Mouse (Mus musculus): ENCODE data around the gene Slc39a13.

Gene Slc39a13

DNA sequence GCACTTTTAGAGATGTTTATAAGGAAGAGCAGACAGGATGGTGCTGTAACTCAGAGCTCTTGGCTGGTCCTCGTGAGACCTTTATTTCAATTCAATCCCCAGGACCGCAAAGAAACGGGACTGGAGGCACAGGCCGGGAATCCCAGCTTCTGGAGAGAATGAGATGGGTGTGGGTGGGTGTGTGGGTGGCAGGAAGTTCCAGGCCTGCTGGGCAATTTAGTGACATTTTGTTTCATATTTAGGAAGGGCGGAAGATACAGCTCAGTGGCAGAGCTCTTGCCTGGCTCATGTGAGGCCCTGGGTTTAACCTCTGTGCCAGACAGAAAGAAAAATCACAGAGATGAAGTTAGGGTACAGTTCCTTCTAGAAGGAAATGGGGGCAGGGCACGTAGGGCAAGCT lies 20.0 kb upstream of the Slc39a13 start:
- DNase-seq (ENCODE audit: extremely low spot score, low read depth, low spot score), result no peak

GRCm38 (mm10) chr2:91088987-91089386 lies 18.8 kb upstream of the Slc39a13 start:
- DNase-seq (ENCODE audit: extremely low spot score, low read depth, low spot score), result no peak

DNA sequence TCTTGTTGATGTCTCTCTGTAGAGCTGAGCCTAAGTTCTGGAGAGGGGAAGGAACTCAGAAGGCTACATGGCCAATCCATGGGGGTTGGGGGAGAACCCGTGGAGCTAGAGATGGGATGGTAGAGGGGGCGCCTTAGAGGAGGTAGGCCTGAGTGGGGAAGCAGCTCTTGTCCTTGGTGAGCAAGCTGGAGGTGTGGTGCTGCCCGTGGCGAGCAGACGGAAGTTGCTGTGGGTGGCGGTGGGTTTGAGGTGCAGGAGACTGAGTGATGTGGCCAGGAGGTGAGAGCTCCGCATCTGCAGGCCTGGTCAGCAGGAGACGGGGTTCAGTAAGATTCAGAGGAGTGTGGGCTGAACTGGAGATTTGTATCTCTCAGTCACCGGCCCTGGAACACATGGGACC lies 17.2 kb upstream of the Slc39a13 start:
- DNase-seq (ENCODE audit: extremely low spot score, low read depth, low spot score), result no peak

DNA sequence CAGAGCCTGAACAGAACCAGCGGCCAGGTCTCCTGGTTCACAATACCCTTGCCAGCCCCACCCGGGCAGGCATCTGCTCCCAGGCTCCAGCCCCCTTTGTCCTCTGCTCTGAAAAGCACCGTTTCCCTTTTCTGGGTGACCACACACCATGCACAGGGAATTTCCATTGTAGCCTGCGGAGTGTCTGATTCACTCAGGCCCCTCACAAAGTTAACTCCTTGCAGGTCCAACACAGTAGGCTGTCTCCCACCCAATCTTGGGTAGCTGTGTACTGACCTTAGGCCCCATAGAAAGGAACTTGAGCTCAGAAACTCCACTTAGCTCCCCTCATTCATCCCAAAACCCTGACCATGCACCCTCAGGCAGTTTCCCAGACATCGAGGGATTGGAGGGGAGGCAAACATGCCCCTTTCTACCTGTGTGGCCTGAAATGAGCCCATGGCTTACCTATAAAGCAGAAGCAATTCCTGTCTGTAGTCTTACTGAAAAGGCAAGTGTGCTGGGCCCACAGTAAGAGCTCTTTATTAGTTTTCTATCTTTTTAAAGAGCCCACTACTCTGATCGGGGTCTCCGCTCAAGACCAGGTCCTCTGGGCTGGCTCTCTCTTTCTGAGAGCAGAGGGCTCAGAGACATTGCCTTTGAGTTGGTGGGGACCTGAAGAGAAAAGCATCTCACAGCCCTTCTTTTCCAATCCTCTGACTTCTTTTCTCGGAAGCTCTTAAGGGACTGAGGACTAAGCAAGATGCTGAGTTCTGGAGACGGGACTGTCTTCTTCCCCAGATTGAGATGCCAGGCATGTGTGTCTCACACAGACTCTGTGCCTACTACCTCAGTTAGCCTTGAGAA lies 16.4 kb upstream of the Slc39a13 start:
- DNase-seq (ENCODE audit: extremely low spot score, low read depth, low spot score), result no peak

DNA sequence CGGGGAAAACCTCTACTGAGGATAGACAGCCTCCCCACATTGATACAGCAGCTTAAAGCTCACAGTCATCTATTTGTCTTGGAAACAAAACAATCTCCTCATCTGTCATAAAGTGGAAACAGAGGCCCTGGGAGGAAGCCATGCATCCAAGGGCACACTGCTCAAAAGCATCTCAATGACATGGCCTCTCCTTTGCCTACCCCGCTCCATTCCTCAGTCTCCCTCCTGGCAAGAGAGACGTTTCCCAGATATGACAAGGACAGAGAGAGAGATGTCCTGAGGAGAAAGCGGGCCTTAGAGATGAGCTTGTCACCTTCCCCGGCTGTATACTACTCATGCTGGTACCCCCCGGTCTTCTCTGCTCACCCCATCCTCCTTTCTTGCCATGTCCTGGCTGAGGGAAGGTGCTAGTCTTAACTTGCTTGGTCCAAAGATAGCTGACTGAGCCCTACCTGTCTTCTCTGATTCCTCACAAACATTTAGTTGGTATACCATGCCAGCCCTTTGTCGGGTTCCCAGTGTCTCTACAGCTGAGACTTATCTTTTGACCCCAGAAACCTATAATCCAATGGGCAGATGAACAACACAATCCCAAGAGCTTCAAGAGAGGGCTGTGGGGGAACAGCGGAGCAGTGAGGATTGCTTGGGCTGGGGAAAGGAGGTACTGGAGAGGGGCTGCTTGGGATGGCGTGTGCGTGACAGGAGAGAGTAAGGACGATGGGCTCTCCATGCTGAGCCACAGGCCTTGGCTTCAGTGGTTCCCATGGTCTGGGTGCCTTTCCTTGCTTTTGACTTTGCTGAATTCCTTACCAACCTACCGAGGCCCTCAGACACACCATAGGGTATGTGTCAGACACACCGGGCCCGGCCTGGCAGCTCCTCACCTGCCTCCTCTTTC lies 15.5 kb upstream of the Slc39a13 start:
- no peak for DNase-seq (ENCODE audit: extremely low spot score, low read depth, low spot score)

DNA sequence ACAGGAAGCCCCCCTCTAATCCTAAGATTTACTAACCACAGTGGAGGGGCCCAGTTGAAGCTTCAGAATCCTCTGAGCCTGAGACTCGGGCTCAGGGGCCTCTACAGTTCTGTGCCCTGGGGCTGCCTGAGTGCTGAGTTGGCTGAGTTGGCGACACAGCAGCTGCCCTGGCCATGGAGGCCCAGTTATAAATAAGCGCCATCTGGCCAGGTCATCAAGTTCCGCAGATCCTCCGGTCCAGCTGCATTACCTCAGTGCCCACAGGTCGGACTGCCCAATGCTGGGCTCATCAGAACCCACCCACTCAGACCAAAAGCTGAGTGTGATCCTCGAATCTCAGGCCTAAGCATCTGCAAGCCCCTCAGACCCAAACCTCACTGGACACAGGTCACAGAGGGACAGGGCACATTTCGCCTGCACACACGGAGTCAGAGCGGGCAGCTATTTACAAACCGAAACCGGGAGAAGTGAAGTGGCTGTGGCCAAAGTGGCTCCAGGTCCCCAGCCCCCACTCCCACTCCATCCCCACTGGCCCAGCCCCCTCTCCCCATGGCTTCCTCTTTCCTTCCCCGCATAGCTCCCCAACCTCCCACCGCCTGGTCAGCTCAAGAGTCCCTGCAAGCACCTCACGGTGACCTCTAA lies 14.1 kb upstream of the Slc39a13 start:
- no peak for DNase-seq (ENCODE audit: extremely low spot score, low read depth, low spot score)

DNA sequence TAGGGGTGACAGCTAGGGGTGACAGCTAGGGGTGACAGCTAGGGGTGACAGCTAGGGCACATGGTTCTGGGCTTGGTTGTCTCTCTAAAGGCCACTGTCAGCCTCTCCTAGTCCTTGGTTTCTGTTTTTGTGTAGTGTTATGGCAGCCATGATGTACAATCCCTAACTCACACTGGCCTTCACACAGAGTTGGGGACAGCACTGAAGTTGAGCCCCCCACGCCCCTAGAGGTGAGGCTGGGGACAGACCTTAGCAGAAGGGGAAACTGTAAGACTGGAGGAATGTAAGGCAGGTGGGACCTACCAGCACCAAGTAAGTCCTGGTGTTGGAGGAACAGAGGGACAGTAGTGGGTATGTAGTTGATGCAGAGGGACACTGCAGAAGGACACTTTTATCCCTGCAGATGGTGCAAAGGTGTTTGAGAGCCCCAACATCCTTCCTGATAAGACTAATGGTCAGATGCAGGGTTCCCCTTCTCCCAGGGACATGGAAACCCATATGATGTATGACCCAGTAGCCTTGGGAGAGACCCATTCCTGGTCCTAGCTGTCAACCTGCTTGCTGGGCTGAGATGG lies 13.2 kb upstream of the Slc39a13 start:
- DNase-seq (ENCODE audit: extremely low spot score, low read depth, low spot score), result no peak

DNA sequence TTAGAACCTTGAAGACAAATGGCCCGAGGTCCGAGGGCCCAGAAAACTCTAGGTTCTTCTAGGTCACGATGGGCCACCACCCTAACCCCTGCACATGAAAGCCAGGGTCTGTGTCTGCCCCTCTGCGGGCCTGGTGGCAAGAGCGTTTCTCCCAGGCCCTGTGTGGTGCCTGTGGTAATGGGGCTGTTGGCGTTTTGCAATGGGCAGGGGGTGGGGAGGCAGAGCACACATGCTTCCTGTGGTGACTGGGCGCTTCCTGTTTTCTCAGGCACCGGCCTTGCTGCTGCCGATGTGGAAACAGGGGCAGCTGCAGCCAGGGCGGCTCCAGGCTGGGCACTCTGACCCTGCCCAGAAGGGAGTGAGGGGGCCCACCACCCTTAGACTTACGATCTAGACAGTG lies 12.6 kb upstream of the Slc39a13 start:
- DNase-seq (ENCODE audit: extremely low spot score, low read depth, low spot score), result no peak

DNA sequence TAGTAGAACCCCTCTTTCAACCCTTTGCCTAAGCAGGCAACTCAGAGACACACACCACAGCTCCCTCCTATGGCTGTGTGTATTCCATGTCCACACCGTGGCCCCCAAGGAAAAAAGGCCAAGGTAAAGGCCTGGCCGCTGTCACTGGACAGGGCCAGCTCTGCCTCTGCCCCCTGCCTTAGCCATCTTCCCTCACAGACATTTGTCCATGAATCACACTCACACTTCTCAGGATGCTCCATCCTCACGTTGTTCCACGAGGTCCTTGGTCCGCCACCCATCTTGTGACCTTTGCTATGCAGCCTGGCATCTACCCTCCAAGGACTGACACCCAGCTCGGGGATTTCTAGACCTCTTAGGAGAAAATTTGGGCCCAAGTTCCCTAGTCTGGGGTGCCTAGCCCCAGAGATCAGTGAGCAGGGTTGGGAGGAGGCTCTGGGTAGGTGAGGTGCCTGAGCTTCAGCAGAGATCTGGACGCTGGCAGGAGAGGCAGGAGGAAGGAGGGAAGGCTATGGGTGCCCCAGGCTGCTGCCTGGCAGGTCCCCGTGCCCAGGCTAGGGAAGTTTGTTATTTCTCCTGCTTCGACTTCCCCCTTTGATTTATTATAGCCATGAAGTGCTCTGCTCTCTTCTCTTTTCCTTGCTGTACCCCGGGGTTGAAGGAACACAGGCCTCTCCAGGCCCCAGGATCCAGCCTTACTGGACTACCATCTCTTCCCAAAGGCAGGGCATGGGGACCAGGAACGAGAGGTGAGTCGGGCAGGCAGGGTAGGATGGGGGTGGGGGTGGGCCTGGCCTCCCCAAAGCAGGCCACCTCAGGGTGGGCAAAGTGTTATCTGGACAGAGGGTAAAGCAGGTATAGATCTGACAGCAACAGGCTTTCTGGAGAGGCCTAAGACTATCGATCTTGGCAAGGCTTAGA lies 11.8 kb upstream of the Slc39a13 start, which contains the start of gene Spi1:
Gene Spi1, plus strand, starts transcription at position 616 of the 921 bp plus-strand sequence.
- DNase-seq (ENCODE audit: extremely low spot score, low read depth, low spot score), result no peak

DNA sequence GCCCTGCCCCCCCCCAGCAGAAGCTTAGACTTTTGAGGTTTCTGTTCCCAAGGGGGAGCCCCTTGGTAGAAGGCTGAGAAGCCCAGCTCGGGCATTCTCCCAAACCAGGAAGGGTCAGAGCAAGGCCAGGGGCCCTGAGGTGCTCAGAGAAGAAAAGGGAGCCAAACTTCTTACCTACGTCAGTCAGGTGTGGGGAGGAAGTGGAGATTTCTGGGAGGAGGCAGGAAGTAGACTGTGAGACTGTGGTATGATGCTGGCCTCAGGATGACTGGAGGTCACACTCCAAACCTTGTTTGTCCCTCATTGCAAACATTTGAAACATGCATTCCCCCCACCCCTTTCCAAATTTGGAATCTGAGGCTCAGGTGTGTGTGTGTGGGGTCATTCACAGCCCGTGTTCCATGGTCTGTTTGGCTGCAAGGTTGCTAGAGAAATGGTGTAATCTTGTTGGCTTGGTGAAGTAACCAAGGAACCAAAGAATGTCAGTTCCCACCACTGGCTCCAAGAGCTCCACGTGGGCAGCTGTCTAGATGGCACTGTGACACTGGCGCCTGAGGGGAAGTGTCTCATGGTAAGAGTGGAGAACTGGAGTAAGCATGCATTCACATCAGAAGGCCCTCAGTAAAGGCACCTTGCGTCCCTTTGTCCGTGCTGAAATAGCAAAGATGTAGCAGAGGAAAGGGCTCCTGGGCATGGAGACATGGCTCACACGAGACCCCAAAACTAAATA lies 10.7 kb upstream of the Slc39a13 start:
- no peak for DNase-seq (ENCODE audit: extremely low spot score, low read depth, low spot score)

GRCm38 (mm10) chr2:91079026-91079384 lies 8.8 kb upstream of the Slc39a13 start:
- no peak for DNase-seq (ENCODE audit: extremely low spot score, low read depth, low spot score)

- no peak for DNase-seq (ENCODE audit: extremely low spot score, low read depth, low spot score)
Measured at GRCm38 (mm10) chr2:91078314-91079025, 8.3 kb upstream of the Slc39a13 start.

DNA sequence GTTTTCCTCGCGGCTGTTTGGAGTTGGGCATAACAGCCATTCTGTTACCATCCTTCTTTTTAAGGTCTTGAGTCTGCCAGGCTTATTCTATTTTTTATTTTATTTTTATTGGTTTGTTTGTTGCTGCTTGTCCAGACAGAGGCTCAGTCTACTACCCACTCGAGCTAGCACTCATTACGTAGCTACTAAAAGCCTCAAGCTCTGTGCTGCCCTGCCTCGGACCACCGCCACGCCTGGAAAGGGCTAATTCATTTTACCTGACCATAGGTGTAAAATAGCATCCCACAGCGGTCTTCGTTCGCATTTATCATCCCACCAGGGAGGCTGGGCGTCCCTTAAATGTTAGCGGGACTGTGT lies 7.7 kb upstream of the Slc39a13 start:
- no peak for DNase-seq (ENCODE audit: extremely low spot score, low read depth, low spot score)

- no peak for DNase-seq (ENCODE audit: extremely low spot score, low read depth, low spot score)
Measured at GRCm38 (mm10) chr2:91072092-91072491, 1.9 kb upstream of the Slc39a13 start.

- DNase-seq (ENCODE audit: extremely low spot score, low read depth, low spot score), result no peak
Measured at GRCm38 (mm10) chr2:91071059-91071458, 842 bp upstream of the Slc39a13 start.

- DNase-seq (ENCODE audit: extremely low spot score, low read depth, low spot score), result no peak
Measured at GRCm38 (mm10) chr2:91069306-91070000, 764 bp downstream of the Slc39a13 start.

DNA sequence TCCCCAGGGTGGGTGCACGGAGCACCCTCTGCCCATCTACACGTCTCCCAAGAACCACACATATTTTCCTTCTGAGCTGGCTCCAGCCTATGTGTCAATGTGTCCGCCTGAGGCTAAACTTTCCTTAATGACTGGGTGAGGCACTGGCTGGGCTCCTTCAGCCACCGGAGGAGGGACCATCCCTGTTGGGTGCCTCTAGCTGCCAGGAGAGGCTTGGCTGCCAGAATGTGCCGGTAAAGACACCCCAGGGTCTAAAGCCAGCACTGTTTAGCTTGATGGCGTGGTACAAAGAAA lies 1.4 kb downstream of the Slc39a13 start:
- DNase-seq (ENCODE audit: extremely low spot score, low read depth, low spot score), result no peak

- no peak for DNase-seq (ENCODE audit: extremely low spot score, low read depth, low spot score)
Measured at GRCm38 (mm10) chr2:91068162-91068871, 1.9 kb downstream of the Slc39a13 start.

Measured in hindlimb bud, embryonic 11.5 days (tissue).